Mouse (Mus musculus): ENCODE results near the gene Rfx2. TPM values are rescaled to one million over a fixed set of nuclear protein-coding genes. Genes with fewer than 3 reads are reported as not detected.
A peak's percentile ranks its signal among the peaks of the same experiment; 100 is the strongest.

Gene Rfx2
- polyA plus RNA-seq, 1 experiment from 2014 or later, result 6.3 TPM

- peaks cover 49% of the 10 kb centered on the region for H3K36me3 ChIP-seq
- WGBS, result 92% methylated on average over 11 of the region's 11 CpGs
- H3K4me3 ChIP-seq, result no peak overlapping the region
- no peak overlapping the region for H3K27ac ChIP-seq (replicated peaks)
- H3K9me3 ChIP-seq, result no peaks in the 10 kb centered on the region
- no peak overlapping the region for H3K4me2 ChIP-seq (replicated peaks)
- no peak for ATAC-seq (ENCODE audit: low FRiP score, low read depth)
- no peak overlapping the region for H3K9ac ChIP-seq (replicated peaks)
- no peaks in the 10 kb centered on the region for H3K27me3 ChIP-seq
- peaks cover 6% of the 10 kb centered on the region for H3K4me1 ChIP-seq
Observed at GRCm38 (mm10) chr17:56768941-56769340, 61.9 kb downstream of the Rfx2 start.

GRCm38 (mm10) chr17:56767531-56768135, 63.2 kb downstream of the Rfx2 start:
- no peak for ATAC-seq (ENCODE audit: low FRiP score, low read depth)

GRCm38 (mm10) chr17:56766631-56767405, 64.0 kb downstream of the Rfx2 start:
- Histone ChIP-seq H3K4me1 (peaks cover 19% of the 10 kb centered on the region), H3K9ac (replicated peaks) (no peak overlapping the region), H3K9me3 (no peaks in the 10 kb centered on the region), H3K4me2 (replicated peaks) (no peak overlapping the region), H3K4me3 (no peak overlapping the region), H3K27me3 (no peaks in the 10 kb centered on the region), H3K27ac (replicated peaks) (no peak overlapping the region), H3K36me3 (peaks cover 45% of the 10 kb centered on the region)
- WGBS, result 94% methylated on average over 27 of the region's 27 CpGs
- no peak for ATAC-seq (ENCODE audit: low FRiP score, low read depth)

More at GRCm38 (mm10) chr17:56767531-56768135, 63.2 kb downstream of the Rfx2 start:
- Histone ChIP-seq H3K27ac (replicated peaks) (no peak overlapping the region), H3K4me2 (replicated peaks) (no peak overlapping the region), H3K4me3 (no peak overlapping the region), H3K36me3 (peaks cover 49% of the 10 kb centered on the region), H3K9me3 (no peaks in the 10 kb centered on the region), H3K27me3 (no peaks in the 10 kb centered on the region), H3K4me1 (peaks cover 12% of the 10 kb centered on the region), H3K9ac (replicated peaks) (no peak overlapping the region)
- WGBS, result 97% methylated on average over 29 of the region's 29 CpGs

GRCm38 (mm10) chr17:56765431-56765830, 65.4 kb downstream of the Rfx2 start:
- 0 out of 2 replicates have a peak overlapping the region, but pooled peaks have one; percentile 94 for H3K27ac ChIP-seq (replicated peaks)
- H3K4me2 ChIP-seq (replicated peaks), result peak overlapping the region; percentile 66
- peaks cover 25% of the 10 kb centered on the region for H3K4me1 ChIP-seq
- H3K27me3 ChIP-seq, result peaks cover 10% of the 10 kb centered on the region
- no peaks in the 10 kb centered on the region for H3K9me3 ChIP-seq
- peak overlapping the region; percentile 74 for H3K4me3 ChIP-seq
- 0 out of 2 replicates have a peak, but pooled peaks have one; percentile 3 for ATAC-seq (ENCODE audit: low FRiP score, low read depth)
- WGBS, result 58% methylated on average over 12 of the region's 12 CpGs
- peaks cover 38% of the 10 kb centered on the region for H3K36me3 ChIP-seq
- H3K9ac ChIP-seq (replicated peaks), result peak overlapping the region; percentile 50

DNA sequence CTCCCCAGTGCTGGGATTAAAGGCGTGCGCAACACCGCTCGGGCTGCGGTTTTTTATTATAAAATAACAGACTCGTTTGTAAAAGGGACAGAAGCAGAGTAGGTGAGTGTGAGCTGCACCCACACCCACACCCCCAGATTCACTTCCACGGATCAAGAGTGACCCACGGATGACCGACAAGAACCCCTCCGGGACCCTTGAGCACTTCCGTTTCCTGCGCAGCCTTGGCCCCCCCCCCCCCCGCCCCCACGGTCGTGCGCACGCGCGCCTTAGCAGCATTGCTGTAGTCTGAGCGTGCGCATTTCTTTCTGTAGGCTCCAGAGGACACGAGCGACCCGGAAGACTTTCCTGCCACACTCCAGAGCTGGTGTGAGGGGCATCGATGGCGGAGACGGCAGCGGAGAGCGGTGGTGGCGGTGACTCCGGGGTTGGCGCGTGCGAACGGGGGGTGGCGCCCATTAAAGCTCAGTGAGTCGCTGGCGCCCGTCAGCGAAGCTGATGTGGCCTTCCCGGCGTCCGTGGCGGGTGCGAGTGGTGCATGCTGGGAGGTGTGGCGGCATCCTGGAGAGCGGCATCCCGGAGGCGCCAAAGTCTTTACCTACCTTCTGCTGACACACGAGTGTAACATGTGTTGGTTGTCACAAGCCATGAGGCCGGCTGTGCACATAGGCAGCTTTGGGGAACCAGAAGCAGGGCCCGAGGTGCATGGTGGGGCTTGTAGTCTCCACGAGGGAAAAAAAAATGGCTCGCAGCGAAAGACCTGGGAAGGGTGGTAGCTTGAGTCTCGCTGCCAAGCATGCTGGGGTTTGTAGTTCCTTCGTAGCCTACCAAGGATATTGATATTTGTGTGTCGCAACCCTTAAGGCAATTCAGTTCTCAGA, 66.1 kb downstream of the Rfx2 start, which contains the start of gene Dus3l:
Dus3l (plus strand) TSS at position 284 of the 881 bp plus-strand sequence.
- Histone ChIP-seq H3K4me3 (peak within 1 kb of the TSS; percentile 74), H3K4me1 (peaks cover 25% of the 10 kb centered on the region), H3K4me2 (replicated peaks) (peak within 1 kb of the TSS; percentile 66), H3K9me3 (no peaks in the 10 kb centered on the region), H3K9ac (replicated peaks) (peak within 1 kb of the TSS; percentile 64), H3K27me3 (peaks cover 17% of the 10 kb centered on the region), H3K36me3 (peaks cover 31% of the 10 kb centered on the region), H3K27ac (replicated peaks) (peak within 1 kb of the TSS; percentile 95)
- ATAC-seq (ENCODE audit: low FRiP score, low read depth), result peak; percentile 72
- 2% methylated on average over 56 of the region's 58 CpGs for WGBS

DNA sequence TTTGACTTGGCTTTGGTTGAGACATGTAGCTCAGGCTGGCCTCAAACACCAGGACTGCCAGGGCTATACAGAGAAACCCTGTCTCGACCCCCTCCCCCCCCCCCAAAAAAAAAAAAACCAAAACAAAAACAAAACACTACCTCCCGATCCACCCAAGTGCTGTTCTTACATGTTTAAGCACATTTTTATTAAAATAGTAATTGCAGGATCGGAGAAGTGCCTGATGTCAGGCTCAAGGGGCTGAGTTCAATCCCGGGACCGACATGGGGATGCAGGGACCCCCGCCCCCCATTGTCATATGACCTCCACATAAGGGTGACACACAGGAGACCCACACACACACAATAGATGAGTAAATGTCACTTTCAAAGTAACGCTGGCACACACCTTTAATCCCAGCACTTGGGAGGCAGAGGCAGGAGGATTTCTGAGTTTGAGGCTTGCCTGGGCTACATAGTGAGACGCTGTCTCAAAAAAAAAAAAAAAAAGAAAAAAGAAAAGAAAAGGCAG, 67.0 kb downstream of the Rfx2 start:
- Histone ChIP-seq H3K4me2 (replicated peaks) (no peak overlapping the region), H3K4me3 (peak overlapping the region; percentile 74; the same call in 1 of the 2 replicates), H3K27ac (replicated peaks) (peak overlapping the region; percentile 95)

GRCm38 (mm10) chr17:56762769-56763731, 67.8 kb downstream of the Rfx2 start:
- Histone ChIP-seq H3K27me3 (peaks cover 34% of the 10 kb centered on the region), H3K9ac (replicated peaks) (no peak overlapping the region; the same call in 1 of the 2 replicates), H3K27ac (replicated peaks) (peak overlapping the region; percentile 95), H3K4me1 (peaks cover 29% of the 10 kb centered on the region), H3K4me3 (no peak overlapping the region), H3K4me2 (replicated peaks) (peak overlapping the region; percentile 69; the same call in 1 of the 2 replicates), H3K9me3 (no peaks in the 10 kb centered on the region), H3K36me3 (peaks cover 14% of the 10 kb centered on the region)
- WGBS, result 54% methylated on average over 27 of the region's 27 CpGs
- no peak for ATAC-seq (ENCODE audit: low FRiP score, low read depth)

More for the DNA sequence above, 67.0 kb downstream of the Rfx2 start:
- Histone ChIP-seq H3K9ac (replicated peaks) (no peak overlapping the region), H3K27me3 (peaks cover 26% of the 10 kb centered on the region), H3K9me3 (no peaks in the 10 kb centered on the region), H3K4me1 (peaks cover 29% of the 10 kb centered on the region), H3K36me3 (peaks cover 21% of the 10 kb centered on the region)
- WGBS, result 78% methylated on average over 8 of the region's 8 CpGs
- no peak for ATAC-seq (ENCODE audit: low FRiP score, low read depth)

- peak overlapping the region; percentile 60 for H3K9ac ChIP-seq (replicated peaks)
- H3K4me3 ChIP-seq, result peak overlapping the region; percentile 50
- peaks cover 44% of the 10 kb centered on the region for H3K27me3 ChIP-seq
- H3K4me2 ChIP-seq (replicated peaks), result peak overlapping the region; percentile 69
- peak overlapping the region; percentile 95 for H3K27ac ChIP-seq (replicated peaks)
- H3K36me3 ChIP-seq, result peaks cover 5% of the 10 kb centered on the region
- no peaks in the 10 kb centered on the region for H3K9me3 ChIP-seq
- WGBS, result under 1% methylated on average over 28 of the region's 28 CpGs
- H3K4me1 ChIP-seq, result peaks cover 38% of the 10 kb centered on the region
- ATAC-seq (ENCODE audit: low FRiP score, low read depth), result peak; percentile 44
Observed at GRCm38 (mm10) chr17:56761991-56762410, 68.8 kb downstream of the Rfx2 start.

DNA sequence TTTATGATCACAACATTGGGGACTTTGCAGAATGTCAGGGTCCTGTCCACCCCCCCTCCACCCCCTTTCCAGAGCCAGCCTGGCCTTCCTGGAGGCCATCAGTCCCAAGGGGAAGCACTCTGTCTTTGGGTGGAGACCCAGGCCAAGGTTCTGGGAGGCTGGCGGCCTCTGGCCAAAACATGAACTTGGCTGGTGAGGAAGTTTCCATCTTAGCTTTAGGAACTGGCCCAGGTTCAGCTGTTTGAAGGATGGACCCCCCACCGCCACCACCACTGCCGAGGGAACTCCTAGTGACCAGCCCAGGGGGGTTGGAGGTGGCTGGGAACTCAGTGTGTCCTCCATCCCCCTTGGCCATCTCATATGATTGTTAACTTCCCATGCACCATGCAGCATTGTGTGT, 69.7 kb downstream of the Rfx2 start:
- no peaks in the 10 kb centered on the region for H3K36me3 ChIP-seq
- H3K27ac ChIP-seq (replicated peaks), result 0 out of 2 replicates have a peak overlapping the region, but pooled peaks have one; percentile 95
- ATAC-seq (ENCODE audit: low FRiP score, low read depth), result no peak
- H3K4me1 ChIP-seq, result peaks cover 42% of the 10 kb centered on the region
- H3K4me2 ChIP-seq (replicated peaks), result 0 out of 2 replicates have a peak overlapping the region, but pooled peaks have one; percentile 69
- H3K27me3 ChIP-seq, result peaks cover 54% of the 10 kb centered on the region
- WGBS, result 76% methylated on average over 3 of the region's 3 CpGs
- H3K9ac ChIP-seq (replicated peaks), result no peak overlapping the region
- H3K4me3 ChIP-seq, result no peak overlapping the region
- no peaks in the 10 kb centered on the region for H3K9me3 ChIP-seq

DNA sequence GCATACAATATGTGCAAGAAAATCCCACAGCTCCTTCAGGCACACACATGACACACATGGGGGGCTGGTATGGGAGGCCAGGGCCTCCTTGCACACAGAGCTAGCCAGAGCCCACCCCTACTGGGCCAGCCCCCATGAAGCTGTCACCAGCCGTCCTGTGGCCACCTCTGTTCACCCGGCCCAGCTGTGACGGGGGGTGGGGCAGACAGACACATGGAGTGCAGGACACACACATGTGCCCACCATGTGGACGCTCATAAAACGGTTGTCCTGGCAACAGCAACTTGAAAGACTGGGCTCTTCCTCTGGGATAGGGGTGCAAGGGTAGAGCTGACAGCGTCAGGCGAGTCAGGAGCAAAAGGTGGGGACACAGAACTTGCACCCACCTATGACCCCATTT, 71.6 kb downstream of the Rfx2 start:
- Histone ChIP-seq H3K9ac (replicated peaks) (peak overlapping the region; percentile 2; the same call in 1 of the 2 replicates), H3K4me1 (peaks cover 35% of the 10 kb centered on the region), H3K4me2 (replicated peaks) (no peak overlapping the region), H3K4me3 (no peak overlapping the region), H3K27ac (replicated peaks) (no peak overlapping the region), H3K36me3 (no peaks in the 10 kb centered on the region), H3K9me3 (no peaks in the 10 kb centered on the region), H3K27me3 (peaks cover 72% of the 10 kb centered on the region)
- 57% methylated on average over 7 of the region's 7 CpGs for WGBS
- ATAC-seq (ENCODE audit: low FRiP score, low read depth), result no peak

Data from midbrain, embryonic 12.5 days (tissue).